Mouse (Mus musculus): Measurements from ENCODE around the gene Cd9.

The Cd9 gene

DNA sequence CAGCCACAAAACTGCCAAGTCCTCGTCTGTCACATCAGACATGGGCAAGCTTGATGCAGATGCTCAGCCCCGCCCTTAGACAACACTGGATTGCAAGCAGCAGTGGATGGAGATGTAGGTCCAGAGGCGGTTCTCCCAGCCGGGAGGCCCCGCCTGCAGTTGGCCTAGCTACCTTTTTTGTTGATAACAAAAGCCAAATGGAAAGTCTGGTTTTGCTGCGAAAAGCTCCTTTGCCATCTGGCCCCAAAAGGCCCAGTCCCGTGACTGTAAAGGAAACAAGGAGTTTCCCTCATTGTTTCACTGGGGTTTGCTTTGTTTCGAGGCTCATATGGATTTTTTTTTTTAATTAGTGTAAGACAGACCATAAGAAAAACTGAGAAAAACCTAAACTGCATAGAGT, 18.5 kb downstream of the Cd9 start:
- DNase-seq (ENCODE audit: low read depth, low spot score), result no peak

DNA sequence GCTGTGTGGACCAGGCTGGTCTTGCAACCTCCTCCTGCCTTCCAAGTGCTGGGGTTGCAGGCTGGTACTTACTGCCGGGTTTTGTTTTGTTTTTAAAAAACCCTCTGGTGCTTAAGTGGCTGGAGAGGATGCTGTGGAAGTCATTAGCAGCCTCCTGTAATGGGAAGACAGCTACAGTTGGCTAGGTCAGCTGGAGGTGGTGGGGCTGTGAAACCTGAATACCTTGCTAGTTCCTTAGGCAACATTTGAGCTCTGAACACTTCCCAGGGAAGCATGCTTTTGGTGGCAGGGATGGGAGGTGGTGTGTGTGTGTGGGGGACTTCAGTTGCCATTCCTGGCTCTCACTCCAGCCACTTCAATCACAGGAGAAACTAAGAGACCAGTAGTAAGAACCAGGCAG, 19.4 kb downstream of the Cd9 start:
- no peak for DNase-seq (ENCODE audit: low read depth, low spot score)

DNA sequence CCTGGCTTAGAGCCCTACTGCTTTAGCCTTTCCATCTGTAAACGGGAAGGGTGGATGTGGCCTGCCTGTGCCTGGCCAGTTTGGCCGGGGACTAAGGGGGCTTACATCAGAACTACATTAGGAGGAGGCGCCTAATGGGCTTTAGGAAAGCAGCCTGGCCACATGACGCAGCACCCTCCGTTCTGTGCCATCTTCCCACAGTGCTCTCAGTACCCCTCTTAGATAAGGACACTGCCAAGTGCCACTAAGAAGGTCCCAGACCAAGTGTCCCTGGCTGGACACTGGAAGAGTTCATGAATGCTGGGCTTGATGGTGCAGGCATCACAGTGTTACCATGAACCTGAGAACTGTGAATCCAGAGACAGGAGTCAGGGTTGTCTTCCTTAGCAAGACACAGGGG, 20.7 kb downstream of the Cd9 start:
- DNase-seq (ENCODE audit: low read depth, low spot score), result no peak

- no peak for DNase-seq (ENCODE audit: low read depth, low spot score)
Observed at GRCm38 (mm10) chr6:125473321-125473721, 21.3 kb downstream of the Cd9 start.

DNA sequence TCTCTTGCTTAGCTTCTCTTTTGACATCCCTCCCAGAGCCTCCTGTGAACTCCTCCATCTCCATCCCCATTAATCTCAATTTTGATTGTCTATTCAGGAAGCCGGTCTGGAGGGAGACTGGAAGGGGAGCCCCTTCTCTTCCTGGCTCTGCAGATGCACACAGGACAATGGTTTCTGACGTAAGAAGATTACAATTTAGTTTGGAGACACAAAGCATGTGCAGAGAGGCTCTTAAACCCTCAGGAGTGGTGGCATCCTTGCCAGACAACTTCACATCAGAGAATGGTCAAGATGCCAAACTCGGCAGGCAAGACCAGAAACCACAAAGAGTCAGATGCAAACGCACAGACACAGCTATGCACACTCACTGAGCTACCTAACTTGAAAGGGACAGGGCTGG, 22.7 kb downstream of the Cd9 start:
- DNase-seq (ENCODE audit: low read depth, low spot score), result no peak

GRCm38 (mm10) chr6:125471326-125471725, 23.3 kb downstream of the Cd9 start:
- DNase-seq (ENCODE audit: low read depth, low spot score), result no peak

GRCm38 (mm10) chr6:125470616-125471015, 24.0 kb downstream of the Cd9 start:
- DNase-seq (ENCODE audit: low read depth, low spot score), result no peak

- no peak for DNase-seq (ENCODE audit: low read depth, low spot score)
Observed at GRCm38 (mm10) chr6:125469222-125469621, 25.4 kb downstream of the Cd9 start.

DNA sequence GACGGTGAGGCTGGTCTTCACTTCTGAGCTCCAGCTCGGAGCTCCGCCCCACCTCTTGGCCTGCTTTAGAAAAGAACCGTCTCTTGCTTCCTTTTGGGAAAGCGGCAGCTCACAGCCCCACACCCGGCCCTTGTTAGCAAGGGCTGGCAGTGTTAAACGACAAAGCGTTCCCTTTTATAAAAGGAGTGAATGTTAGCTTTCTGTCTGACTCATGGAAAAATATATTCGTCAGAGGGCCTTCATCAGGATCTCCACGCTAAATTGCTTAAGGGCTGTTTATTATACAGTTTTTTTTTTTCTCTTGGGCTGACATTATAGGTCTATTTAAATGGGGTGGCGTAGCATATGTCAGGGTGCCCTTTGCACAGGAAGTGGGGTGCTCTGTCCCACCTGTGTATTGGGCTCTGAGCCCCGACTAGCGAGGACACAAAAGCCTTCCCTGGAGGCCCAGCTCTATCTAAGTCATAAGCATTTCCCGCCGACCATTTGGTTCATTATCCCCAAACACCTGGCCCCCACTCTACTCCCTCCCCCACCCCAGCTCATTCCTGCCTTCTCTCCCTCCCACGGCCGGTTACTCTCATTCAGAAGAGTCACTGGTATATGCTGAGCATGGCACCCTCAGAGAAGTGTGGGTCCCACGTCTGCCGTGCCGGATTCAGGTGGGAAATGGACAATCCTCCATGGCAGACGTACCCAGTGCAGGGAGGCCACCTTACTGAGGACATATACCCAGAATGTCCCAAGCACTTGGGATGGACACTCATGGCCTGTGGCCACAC, 26.2 kb downstream of the Cd9 start:
- no peak for DNase-seq (ENCODE audit: low read depth, low spot score)

DNA sequence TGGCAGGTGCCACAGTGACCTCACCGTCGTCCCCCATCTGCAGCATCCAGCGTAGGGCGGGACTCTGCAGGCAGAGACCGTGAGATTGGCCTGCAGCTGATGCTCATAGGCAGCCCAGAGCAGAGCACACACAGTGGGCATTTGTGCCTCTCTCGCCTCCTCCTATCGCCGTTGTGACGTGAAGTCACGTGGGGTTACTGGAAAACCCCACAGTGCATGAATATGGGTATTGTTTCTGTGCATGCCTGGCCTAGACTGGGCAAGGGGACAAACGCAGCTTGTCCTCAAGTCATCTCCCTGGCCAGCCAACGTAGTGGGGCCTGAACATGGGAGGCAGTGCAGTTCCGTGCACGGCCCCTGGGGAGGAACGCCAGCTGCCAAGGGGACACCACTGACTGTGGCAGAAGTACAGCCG, 27.3 kb downstream of the Cd9 start:
- DNase-seq (ENCODE audit: low read depth, low spot score), result peak; percentile 17

- no peak for DNase-seq (ENCODE audit: low read depth, low spot score)
Observed at GRCm38 (mm10) chr6:125462312-125462711, 32.3 kb downstream of the Cd9 start.

DNA sequence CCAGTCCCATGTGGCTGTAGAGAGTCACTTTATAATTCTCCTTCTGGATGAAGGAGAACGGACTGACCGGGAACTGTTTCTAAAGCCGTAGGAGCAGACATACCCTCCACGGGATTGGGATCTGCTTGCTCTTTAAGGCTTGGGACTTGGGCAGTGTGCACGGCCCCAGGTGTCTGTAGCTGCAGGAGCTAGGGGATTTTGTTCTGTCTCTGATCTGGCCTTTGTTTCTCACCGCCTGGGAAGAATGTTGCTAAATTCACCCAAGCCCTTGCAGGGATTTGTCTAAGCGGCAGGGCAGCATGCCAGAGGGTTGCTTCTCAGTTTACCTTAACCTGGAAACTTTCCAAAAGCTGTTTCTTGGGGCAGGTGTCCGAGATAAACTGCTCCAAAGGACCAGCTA, 32.8 kb downstream of the Cd9 start:
- no peak for DNase-seq (ENCODE audit: low read depth, low spot score)

- DNase-seq (ENCODE audit: low read depth, low spot score), result no peak
Observed at GRCm38 (mm10) chr6:125461325-125461724, 33.3 kb downstream of the Cd9 start.

GRCm38 (mm10) chr6:125460589-125460988, 34.0 kb downstream of the Cd9 start:
- no peak for DNase-seq (ENCODE audit: low read depth, low spot score)

DNA sequence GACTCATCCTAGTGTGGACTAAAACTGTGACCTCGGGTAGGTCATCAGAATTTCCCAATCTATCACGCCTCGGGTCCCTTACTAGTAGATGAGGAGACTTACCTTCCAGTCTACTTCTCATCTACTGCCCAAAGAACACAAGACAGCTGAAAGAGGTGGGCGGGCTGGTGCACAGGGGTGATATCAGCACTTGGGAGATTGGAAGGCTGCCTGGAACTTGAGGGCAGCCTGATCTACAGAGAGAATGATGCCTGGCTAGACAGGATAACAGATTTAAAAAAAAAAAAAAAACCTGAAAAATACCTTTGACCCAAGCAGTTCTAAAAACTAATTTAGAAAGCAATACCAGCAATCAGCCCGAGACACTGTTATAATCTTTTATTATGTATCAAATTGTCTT, 34.7 kb downstream of the Cd9 start:
- no peak for DNase-seq (ENCODE audit: low read depth, low spot score)

- peak; percentile 59 for DNase-seq (ENCODE audit: low read depth, low spot score)
Observed at GRCm38 (mm10) chr6:125455806-125456520, 38.6 kb downstream of the Cd9 start.

GRCm38 (mm10) chr6:125454731-125455130, 39.9 kb downstream of the Cd9 start:
- no peak for DNase-seq (ENCODE audit: low read depth, low spot score)

DNA sequence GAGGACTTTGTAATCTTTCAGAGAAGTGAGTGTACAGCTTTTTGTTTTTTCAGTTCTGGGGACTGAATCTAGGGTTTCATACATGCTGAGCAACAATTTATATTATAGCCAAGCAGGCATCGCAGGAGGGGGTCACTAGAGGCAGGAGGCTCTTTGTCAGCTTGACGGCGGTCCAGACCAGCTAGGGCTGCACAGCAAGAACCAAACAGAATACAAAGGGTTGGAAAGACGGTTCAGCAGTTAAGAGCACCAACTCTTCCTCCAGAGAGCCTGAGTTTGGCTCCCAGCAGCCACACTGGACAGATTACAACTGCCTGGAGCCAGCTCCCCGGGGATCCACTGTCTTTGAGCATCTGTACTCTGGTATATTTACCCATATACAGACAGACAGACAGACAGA, 40.3 kb downstream of the Cd9 start:
- no peak for DNase-seq (ENCODE audit: low read depth, low spot score)

DNA sequence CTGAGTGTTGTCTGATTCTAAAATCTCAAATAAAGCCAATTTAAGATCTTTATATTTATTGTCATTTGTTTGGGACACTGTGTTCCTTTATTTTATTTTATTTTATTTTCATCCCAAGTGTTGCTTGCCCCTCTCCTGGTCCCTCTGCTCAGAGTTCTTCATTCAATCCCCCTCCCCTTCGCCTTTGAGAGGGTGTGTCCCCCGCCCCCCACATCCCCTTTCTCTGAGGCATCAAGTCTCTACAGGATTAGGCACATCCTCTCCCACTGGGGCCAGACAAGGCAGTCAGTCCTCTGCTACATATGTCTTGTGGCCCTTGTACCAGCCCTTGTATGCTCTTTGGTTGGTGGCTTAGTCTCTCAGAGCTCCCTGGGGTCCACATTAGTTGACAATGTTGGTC, 46.9 kb downstream of the Cd9 start:
- DNase-seq (ENCODE audit: low read depth, low spot score), result no peak

- peak; percentile 30 for DNase-seq (ENCODE audit: low read depth, low spot score)
Observed at GRCm38 (mm10) chr6:125447205-125447604, 47.4 kb downstream of the Cd9 start.

DNA sequence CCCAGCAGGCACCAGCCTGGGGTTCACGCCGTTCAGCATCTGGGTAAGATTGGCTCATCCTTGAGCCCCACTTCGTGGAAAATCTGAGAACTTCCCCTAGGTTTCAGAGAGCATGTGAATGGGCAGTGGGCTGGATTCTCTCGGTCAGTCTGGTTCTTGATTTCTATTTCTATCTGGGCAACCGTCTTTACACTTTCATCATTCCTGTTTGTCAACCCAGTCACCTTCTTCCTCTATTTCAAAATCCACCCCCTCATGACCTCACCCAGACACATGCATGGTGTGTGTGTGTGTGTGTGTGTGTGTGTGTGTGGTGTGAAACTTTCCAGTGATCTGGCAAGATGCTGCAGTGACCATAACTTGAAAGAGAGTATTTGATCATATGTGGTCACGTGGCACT, 49.2 kb downstream of the Cd9 start:
- DNase-seq (ENCODE audit: low read depth, low spot score), result no peak

DNA sequence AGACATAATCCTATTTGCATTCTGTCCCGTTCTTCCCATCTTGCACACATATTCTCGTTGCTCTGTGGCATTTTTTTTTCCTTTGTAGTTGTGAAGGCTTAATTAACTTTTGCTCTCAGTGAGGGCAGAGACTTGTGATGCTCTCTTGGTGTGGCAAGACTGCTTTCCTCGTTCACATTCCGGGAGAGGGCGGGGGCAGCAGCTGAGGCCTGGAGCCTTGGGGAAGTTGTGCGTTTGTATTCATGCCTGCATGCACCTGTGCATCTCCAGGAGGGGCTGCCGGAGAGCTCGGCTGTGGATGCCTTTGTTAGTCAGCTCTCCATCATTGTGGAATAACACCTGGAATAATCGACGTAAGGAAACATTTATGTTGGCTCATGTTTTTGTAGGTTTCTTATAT, 52.0 kb downstream of the Cd9 start:
- DNase-seq (ENCODE audit: low read depth, low spot score), result no peak

- no peak for DNase-seq (ENCODE audit: low read depth, low spot score)
Observed at GRCm38 (mm10) chr6:125436753-125437152, 57.8 kb downstream of the Cd9 start.

All from forelimb bud, embryonic 11.5 days (tissue).